Mouse (Mus musculus) intestine, postnatal 0 days (tissue): ENCODE measurements around the gene Txnip. TPM values are rescaled to one million over a fixed set of nuclear protein-coding genes. Genes with fewer than 3 reads are reported as not detected.

Source experiments
- ATAC-seq: fragments of 200-750 bp; cut with Nextera tagmentation; 2 replicates; pipeline ENCODE4 v1.8.0; 2017; ENCODE audit warnings: mild to moderate bottlenecking, moderate TSS enrichment, moderate library complexity
- H3K27ac ChIP-seq: fragments of 300-500 bp; sonication (generic); 2 replicates; pipeline ENCODE4 v1.5.1; 2014; ENCODE audit warnings: mild to moderate bottlenecking, low read depth, low read length, moderate library complexity
- H3K27me3 ChIP-seq: fragments of 300-500 bp; sonication (generic); replicated peaks from 2 replicates; pipeline ENCODE4 v1.6.1; 2014; ENCODE audit warnings: low read length, mixed read lengths; ENCODE audit not compliant: control insufficient read depth, insufficient read depth
- H3K36me3 ChIP-seq: fragments of 300-500 bp; sonication (generic); 2 replicates; pipeline ENCODE4 v1.6.1; 2014; ENCODE audit warnings: mild to moderate bottlenecking, moderate library complexity; ENCODE audit not compliant: control insufficient read depth, insufficient read depth
- H3K4me1 ChIP-seq: fragments of 300-500 bp; sonication (generic); replicated peaks from 2 replicates; pipeline ENCODE4 v1.6.1; 2014; ENCODE audit warnings: antibody characterized with exemption, low read length, mixed read lengths; ENCODE audit not compliant: control insufficient read depth, insufficient read depth
- H3K4me2 ChIP-seq: fragments of 300-500 bp; sonication (generic); replicated peaks from 2 replicates; pipeline ENCODE4 v1.6.1; 2014; ENCODE audit warnings: low read depth, mild to moderate bottlenecking, moderate library complexity
- H3K4me3 ChIP-seq: fragments of 300-500 bp; sonication (generic); 2 replicates; pipeline ENCODE4 v1.5.1; 2014; ENCODE audit warnings: low read depth, low read length
- H3K9ac ChIP-seq: fragments of 300-500 bp; sonication (generic); 2 replicates; pipeline ENCODE4 v1.6.1; 2014; ENCODE audit warnings: mild to moderate bottlenecking, low read depth, low read length
- H3K9me3 ChIP-seq: fragments of 300-500 bp; sonication (generic); 2 replicates; pipeline ENCODE4 v1.6.1; 2016; ENCODE audit warnings: mixed run types; ENCODE audit not compliant: control insufficient read depth
- CTCF ChIP-seq: sonication (generic); IDR thresholded peaks from 2 replicates; pipeline ENCODE4 v1.5.1; 2016; ENCODE audit warnings: low read depth, mild to moderate bottlenecking, control low read depth, antibody characterized with exemption, moderate library complexity
- WGBS: fragments of 180-500 bp; shearing (Covaris S2); extraction: QIAGEN DNeasy Blood & Tissue Kit; methylation state at CpG from one replicate; pipeline ENCODE4 v1.1.7; 2014; 5-methylcytosine and 5-hydroxymethylcytosine counted together
- polyA plus RNA-seq: library from polyadenylated mRNA; unstranded; fragments of >200 nt; fragmentation: Nextera tagmentation; extraction: Ambion mirVana; gene quantifications from 2 replicates; pipeline ENCODE4 v1.2.1, GENCODE M21; 2015

Gene Txnip
- polyA plus RNA-seq, 1 experiment from 2014 or later = 254 TPM

DNA sequence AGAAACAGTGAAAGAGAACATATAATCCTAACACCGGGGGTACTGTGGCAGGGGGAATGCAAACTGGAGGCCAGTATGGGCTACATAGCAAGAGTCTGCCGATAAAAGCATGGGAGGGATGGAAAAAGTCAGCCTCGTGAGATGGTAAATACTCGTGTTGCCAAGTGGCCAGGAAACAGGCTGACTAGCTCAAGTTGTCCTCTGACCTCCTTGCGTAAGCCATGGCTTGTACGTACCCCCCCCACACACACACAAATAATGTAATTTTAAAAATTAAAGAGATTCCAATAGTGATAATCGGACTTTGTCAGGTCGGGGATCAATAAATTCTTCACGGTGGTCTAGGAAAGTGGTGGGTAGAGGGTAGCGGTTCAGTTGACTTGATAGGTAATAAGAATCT lies 35.6 kb downstream of the Txnip start:
- Histone ChIP-seq H3K27me3 (peaks cover 25% of the 10 kb centered on the region), H3K9me3 (no peaks in the 10 kb centered on the region), H3K9ac (peak overlapping the region; percentile 75), H3K4me3 (peak overlapping the region; percentile 75), H3K36me3 (no peaks in the 10 kb centered on the region), H3K27ac (peak overlapping the region; percentile 68), H3K4me1 (peaks cover 12% of the 10 kb centered on the region; the same call in 1 of the 2 replicates), H3K4me2 (peak overlapping the region; percentile 83)
- 1% methylated on average over 10 of the region's 10 CpGs for WGBS
- no peak for TF ChIP-seq CTCF
- ATAC-seq = no peak

DNA sequence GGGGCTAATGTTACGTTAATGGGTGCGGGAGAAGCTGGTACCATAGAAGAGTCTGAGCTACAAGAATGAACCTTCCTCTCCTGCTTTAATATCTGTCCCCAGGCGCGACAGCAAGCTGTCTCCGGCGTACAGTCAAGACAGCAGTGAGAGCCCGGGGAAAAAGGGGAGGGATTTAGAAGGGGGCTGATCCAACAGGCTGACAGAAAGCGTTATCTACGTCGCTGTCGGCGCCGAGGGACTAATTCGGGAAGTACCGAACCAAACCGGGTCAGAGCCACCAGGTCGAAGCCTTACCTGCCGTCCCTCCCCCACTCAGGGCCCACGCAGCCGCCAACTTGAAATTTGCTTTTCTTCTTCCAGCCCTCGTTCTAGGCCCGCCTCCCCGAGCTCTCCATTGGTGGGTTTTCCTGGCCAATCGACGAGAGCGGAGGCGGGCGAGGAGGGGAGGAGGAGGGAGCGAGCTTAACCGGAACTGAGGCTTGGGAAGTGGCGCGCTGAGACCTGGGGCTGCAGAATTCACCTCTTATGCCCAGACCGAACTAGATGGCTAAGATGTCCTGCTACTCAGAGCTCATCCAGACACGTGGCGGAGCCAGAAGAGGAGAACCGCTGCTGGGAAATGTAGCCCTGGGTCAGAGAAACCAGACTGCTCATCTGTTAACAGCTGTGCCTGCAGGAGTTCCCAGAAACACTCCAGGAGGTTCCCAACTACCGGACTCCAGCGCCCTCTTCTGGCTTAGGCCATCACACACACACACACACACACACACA lies 36.2 kb downstream of the Txnip start, which contains the start of gene Polr3gl:
Polr3gl (minus strand) TSS at position 392 of the 771 bp plus-strand sequence.
- H3K27me3 ChIP-seq = peaks cover 30% of the 10 kb centered on the region
- peak within 1 kb of the TSS; percentile 68 for H3K27ac ChIP-seq
- H3K9ac ChIP-seq = peak within 1 kb of the TSS; percentile 75
- peak; percentile 51 for TF ChIP-seq CTCF
- ATAC-seq = peak; percentile 91
- peak within 1 kb of the TSS; percentile 83 for H3K4me2 ChIP-seq
- peaks cover 12% of the 10 kb centered on the region; the same call in 1 of the 2 replicates for H3K4me1 ChIP-seq
- no peaks in the 10 kb centered on the region for H3K36me3 ChIP-seq
- peak within 1 kb of the TSS; percentile 75 for H3K4me3 ChIP-seq
- WGBS = under 1% methylated on average over 38 of the region's 38 CpGs
- H3K9me3 ChIP-seq = no peaks in the 10 kb centered on the region

DNA sequence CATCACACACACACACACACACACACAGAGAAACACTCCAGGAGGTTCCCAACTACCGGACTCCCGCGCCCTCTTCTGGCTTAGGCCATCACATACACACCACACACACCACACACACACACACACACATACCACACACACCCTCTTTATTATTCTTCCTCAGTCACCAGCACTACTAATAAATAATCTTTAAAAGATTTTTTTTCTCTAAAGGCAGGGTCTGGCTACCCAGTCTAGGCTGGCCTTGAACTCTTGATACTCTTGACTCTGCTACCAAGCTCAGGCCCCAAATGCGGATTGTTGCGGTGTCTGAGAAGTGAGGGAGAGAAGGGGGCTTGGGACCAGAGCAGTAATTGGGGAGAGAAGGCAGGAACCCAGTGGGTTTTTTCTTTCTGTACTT lies 37.1 kb downstream of the Txnip start:
- H3K4me1 ChIP-seq = peaks cover 12% of the 10 kb centered on the region; the same call in 1 of the 2 replicates
- H3K36me3 ChIP-seq = no peaks in the 10 kb centered on the region
- H3K9me3 ChIP-seq = no peaks in the 10 kb centered on the region
- H3K9ac ChIP-seq = no peak overlapping the region
- no peak for TF ChIP-seq CTCF
- no peak overlapping the region for H3K27ac ChIP-seq
- no peak overlapping the region for H3K4me3 ChIP-seq
- no peak overlapping the region for H3K4me2 ChIP-seq
- 73% methylated on average over 5 of the region's 5 CpGs for WGBS
- ATAC-seq = no peak
- H3K27me3 ChIP-seq = peaks cover 37% of the 10 kb centered on the region

DNA sequence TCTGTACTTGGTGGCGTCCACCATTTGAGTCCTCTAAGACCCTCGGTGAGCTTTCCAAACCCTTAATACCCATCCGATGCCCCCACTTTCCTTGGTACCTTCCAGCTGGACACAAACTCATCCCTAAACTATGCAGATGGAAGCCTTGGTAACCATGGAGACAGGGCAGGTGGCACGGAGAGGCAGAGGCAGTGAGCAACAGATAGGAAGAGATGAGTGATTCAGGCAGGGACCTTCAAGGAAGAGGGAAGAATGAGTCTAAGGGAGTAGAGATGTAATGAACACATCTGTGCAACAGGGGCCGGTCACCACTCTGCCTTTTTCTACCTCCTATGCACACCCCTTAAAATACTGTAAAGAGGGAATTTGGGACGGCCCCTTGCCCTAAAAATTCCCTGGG lies 37.9 kb downstream of the Txnip start:
- Histone ChIP-seq H3K27ac (no peak overlapping the region), H3K9ac (no peak overlapping the region), H3K4me3 (no peak overlapping the region), H3K27me3 (peaks cover 42% of the 10 kb centered on the region), H3K4me2 (peak overlapping the region; percentile 71; the same call in 1 of the 2 replicates), H3K9me3 (no peaks in the 10 kb centered on the region), H3K4me1 (peaks cover 12% of the 10 kb centered on the region; the same call in 1 of the 2 replicates), H3K36me3 (no peaks in the 10 kb centered on the region)
- ATAC-seq = no peak
- WGBS = 27% methylated on average over 6 of the region's 6 CpGs
- no peak for TF ChIP-seq CTCF

DNA sequence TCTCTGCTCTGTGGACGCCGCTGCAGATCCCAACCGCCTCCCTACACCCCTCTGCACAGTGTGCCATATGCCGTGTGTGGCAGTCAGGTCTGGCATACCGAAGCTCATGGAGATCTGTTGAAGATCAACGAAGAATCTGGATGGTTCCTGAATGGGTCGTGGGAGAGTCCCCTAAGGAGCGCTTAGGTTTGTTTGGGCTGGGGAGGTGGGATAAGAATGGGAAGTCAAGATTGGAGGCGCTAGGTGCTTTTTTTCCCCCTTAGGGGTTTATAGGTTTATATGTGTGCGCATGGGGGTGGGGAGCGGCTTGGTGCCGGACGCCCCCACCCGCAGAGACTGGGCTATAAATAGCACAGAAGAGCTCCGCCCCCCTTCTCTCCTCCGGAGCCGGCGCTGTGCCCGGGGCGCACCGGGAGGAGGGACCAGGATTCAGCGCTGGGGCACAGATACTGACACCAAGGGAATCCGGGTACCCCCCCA lies 38.5 kb downstream of the Txnip start, which contains the start of gene Ankrd34a:
Ankrd34a (plus strand) TSS at position 409 of the 480 bp plus-strand sequence.
- H3K9me3 ChIP-seq = no peaks in the 10 kb centered on the region
- peaks cover 46% of the 10 kb centered on the region for H3K27me3 ChIP-seq
- H3K27ac ChIP-seq = no peak within 1 kb of the TSS
- H3K9ac ChIP-seq = peak within 1 kb of the TSS; percentile 43
- WGBS = 1% methylated on average over 21 of the region's 23 CpGs
- H3K36me3 ChIP-seq = no peaks in the 10 kb centered on the region
- TF ChIP-seq CTCF = no peak
- peak within 1 kb of the TSS; percentile 71 for H3K4me2 ChIP-seq
- peak within 1 kb of the TSS; percentile 43 for H3K4me3 ChIP-seq
- H3K4me1 ChIP-seq = peaks cover 12% of the 10 kb centered on the region; the same call in 1 of the 2 replicates
- no peak for ATAC-seq

DNA sequence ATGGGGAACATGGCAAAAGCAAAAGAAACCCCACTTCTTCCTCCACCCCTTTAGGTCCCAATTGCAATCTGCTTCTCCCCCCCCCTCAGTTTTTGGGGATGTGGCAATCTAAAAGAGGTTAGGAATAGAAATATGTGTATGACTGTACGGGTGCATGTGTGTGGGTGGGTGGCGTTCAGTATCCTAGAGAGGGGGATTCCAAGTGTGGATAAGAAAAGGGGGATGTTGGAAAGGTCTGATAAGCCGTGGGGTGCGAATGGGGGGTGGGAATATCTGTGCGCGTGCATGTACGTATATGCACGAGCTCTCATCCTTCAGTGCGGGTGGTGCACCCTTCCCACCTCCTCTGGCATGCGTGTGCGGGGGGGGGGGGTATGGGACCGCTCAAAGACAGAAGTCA lies 39.1 kb downstream of the Txnip start:
- WGBS = 2% methylated on average over 11 of the region's 12 CpGs
- Histone ChIP-seq H3K36me3 (no peaks in the 10 kb centered on the region), H3K9me3 (no peaks in the 10 kb centered on the region), H3K4me2 (peak overlapping the region; percentile 71), H3K4me1 (peaks cover 12% of the 10 kb centered on the region; the same call in 1 of the 2 replicates), H3K27me3 (peaks cover 48% of the 10 kb centered on the region), H3K4me3 (peak overlapping the region; percentile 43), H3K9ac (0 out of 2 replicates have a peak overlapping the region, but pooled peaks have one; percentile 27), H3K27ac (no peak overlapping the region)
- ATAC-seq = no peak
- no peak for TF ChIP-seq CTCF
